Mouse (Mus musculus): ENCODE measurements at regions not wholly inside any gene's neighbourhood (a gene's known extent, or its start where the extent isn't known, plus 50 kb on each side); places are given as distances from the start of the nearest gene placed in this dataset.

DNA sequence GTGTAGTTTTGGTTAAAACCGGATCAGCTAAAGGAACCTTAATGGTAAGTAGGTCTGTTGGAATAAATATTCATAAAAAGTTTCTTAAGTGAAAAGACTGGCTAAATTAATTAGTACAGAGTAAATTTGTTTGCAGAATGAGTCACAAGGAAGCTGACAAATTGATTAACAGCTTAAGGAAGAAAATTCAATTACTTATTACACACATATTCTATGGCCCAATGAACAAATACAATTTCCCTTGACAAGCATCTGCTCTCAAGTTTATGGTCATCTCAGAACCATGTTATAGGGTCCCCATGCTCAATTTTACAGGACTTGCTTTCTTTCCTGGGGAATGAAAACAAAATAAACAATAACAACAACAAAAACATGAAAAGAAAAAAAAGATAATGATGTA is 231.4 kb upstream of the Frg1 start:
- no peak for DNase-seq

GRCm38 (mm10) chr8:41644626-41645025 is 227.8 kb upstream of the Frg1 start:
- peak; percentile 38 for DNase-seq

GRCm38 (mm10) chr8:41623841-41624240 is 207.0 kb upstream of the Frg1 start:
- no peak for DNase-seq

GRCm38 (mm10) chr8:41600255-41600654 is 183.4 kb upstream of the Frg1 start:
- no peak for DNase-seq

GRCm38 (mm10) chr8:41594446-41594845 is 177.6 kb upstream of the Frg1 start:
- no peak for DNase-seq

- DNase-seq = no peak
Measured at GRCm38 (mm10) chr8:41593666-41594042, 176.8 kb upstream of the Frg1 start.

GRCm38 (mm10) chr8:41592741-41593665 is 176.1 kb upstream of the Frg1 start:
- no peak for DNase-seq

- DNase-seq = no peak
Measured at GRCm38 (mm10) chr8:41592174-41592573, 175.3 kb upstream of the Frg1 start.

DNA sequence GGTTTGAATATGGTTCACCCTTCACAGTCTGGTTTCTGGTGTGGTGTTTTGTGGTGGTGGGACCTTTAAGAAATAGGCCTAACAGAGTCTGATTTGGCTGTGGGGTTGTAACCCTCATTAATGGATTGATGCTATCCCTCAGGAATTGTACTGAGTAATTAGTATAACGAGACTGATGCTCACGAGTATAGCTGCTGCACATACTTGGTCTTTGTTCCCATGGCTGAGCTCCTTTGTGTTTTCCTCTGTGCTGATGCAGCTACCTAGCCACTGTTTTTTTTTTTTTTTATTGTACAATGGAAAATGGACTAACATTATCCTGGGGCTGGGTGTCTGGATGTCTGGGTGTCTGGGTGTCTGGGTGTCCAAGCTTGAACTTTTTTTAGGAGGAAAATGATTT is 171.3 kb upstream of the Frg1 start:
- no peak for DNase-seq

DNA sequence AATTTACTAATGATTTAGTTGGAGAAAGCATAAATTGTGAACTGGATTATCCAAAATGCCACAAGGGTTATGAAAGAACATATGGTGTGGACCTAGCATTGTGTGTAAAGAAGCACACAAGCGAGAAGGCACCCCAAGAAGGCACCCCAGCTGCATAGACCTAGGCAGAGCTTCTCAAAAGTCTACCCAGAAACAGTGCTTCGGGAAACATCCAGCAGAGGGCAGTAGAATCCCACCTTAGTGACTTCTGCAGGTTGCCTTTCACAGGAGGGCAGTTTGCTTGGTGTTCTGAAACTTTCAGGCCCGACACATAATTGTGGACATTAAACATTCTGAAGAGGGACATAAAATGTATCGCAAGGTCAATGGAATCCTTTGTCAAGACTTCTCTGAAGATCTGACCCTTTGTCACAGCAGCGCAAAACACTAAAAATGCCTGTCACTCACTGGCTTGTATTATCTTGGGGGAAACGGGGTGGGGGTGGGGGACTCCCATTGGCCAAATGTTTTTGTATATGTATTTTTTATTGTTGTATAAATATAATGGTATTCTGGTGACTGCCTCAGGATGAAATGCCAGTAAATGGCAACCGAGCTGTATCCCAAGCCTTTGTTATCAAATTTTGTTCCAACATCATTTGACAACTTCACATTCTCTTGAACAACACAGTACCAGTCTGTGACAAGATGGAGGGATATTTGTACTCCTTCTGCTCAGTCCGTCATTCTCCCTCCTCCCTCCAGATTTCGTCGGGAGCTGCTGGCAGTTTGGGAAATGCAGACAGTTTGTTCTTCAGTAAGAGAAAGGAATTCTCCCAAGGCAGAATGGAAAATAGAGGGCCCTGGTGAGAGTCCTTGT is 156.4 kb upstream of the Frg1 start:
- peak; percentile 84 for DNase-seq

DNA sequence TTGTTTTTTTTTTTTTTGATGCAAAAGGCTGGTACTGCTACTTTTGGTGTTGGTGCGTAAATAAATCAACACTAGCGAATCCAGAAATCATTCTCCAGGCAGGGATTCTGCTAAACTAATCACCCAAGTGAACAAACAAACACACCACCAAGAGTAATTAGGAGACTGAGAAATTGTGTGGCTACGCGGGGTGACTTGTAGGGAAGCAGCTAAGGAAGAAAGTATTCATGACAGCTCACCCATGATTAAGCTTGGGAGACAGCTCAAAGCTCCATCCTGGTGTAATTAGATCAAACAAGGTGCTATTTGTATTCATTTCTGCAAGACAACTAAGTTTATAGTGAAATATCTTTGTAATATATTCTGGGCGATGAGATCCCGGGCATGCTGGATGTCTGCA is 153.7 kb upstream of the Frg1 start:
- DNase-seq = no peak

DNA sequence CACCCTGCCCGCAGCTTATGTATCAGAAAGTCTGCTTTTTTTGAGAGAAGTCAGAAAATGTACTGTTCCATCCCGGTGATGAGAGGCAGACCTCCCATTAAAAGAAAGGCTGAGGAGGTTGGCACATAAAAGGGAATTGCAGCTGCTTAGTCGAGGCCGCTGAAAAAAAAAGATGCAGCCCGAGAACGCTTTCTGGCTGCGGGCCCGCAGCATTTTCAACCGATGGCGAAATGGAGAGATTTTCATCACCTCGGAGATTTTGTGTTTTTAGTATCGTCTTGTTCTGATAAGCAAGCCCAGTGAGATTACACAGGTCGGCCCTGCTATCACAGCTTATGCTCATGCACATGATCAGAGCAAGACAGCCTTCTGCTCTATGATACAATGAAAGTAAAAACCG is 145.1 kb upstream of the Frg1 start:
- no peak for DNase-seq

DNA sequence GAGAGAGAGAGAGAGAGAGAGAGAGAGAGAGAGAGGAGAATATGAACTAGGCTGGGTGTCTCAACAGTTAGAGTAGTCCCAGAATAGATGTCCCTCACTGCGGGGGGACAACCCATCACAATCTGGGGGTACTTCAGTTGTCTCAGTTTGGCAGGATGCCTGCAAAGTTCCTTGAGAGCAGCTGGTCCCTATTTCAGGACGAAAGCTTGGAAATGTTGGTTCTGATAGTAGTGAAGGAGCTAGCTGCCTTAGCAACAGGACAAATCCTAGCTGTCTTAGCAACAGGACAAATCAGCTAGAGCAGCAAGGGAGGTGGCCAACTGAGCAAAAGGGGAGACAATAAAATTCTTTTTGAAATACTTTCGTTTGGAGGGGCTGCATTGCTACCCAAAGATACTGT is 139.9 kb upstream of the Frg1 start:
- no peak for DNase-seq

- DNase-seq = no peak
Measured at GRCm38 (mm10) chr8:41552747-41553534, 136.1 kb upstream of the Frg1 start.

- peak; percentile 55 for DNase-seq
Measured at GRCm38 (mm10) chr8:41551925-41552414, 135.1 kb upstream of the Frg1 start.

- DNase-seq = no peak
Measured at GRCm38 (mm10) chr8:41550095-41550420, 133.2 kb upstream of the Frg1 start.

DNA sequence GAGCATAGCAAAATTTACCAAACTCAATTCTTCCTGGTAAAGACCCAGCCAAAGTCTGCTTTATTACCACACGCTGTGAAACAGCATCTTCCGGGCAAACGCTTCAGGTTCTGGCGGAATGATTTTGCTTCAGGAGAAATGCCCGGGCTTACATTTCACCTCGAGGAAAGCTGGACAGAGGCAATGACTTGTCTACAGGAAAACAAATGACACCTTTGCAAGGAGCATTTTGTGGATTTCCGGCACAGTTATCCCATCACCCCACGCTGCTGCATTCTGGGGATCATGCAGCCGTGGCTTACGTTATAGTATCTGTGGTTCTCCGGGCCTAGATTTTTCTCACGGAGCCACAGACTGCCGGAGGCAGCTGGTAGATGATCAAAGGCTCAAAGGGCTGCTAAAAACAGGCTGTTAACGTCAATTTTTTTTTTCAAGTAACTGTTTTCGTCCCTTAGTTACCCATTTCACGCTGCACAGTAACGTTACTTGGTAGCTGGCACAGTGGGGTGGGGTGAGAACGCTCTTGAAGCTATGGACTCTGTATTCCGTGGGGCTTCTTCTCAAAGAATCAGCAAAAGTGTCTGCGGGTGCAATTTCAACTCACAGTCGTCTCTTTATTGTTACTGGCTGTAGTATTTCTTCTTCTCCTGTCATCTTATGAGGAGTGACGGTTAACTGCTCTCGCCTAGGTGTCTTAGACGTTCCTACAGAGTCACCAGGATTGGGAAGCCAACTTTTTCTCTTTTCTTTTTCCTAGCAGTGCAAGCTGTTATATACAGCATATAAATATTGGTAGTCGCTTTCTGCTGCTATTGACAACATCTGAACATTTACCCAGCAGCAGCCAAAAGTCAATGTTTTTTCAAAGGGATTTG is 132.6 kb upstream of the Frg1 start:
- no peak for DNase-seq

GRCm38 (mm10) chr8:41547730-41548368 is 131.0 kb upstream of the Frg1 start:
- peak; percentile 65 for DNase-seq

DNA sequence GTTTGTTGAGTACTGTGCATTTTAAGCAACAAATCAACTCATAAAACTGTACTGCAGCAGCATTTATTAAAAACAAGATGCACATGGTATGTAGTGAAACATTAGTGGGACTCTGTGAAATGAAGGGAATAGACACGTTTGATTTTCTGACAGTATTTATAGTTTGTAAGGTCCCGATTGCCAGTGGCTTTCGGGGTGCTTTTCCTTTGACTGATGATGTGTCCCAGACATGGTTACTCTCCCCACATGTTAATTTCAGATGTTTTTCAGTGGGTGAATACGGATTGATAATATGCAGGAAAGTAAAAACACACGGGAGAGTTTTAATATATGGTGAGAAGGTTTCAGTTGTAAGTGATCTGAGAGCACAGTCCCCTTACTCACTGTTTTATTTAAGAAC is 115.3 kb upstream of the Frg1 start:
- DNase-seq = no peak

GRCm38 (mm10) chr8:41529581-41529980 is 112.7 kb upstream of the Frg1 start:
- DNase-seq = no peak

GRCm38 (mm10) chr8:41526283-41526682 is 109.4 kb upstream of the Frg1 start:
- DNase-seq = peak; percentile 13

- DNase-seq = no peak
Measured at GRCm38 (mm10) chr8:41485163-41485562, 68.3 kb upstream of the Frg1 start.
